Mouse (Mus musculus) Patski (cell line): ENCODE results near the gene Vsig10l. TPM values are rescaled to one million over a fixed set of nuclear protein-coding genes. Genes with fewer than 3 reads are reported as not detected.

Experiments
- ATAC-seq: fragments of 100-300 bp; one replicate; pipeline ENCODE4 v1.8.0; 2021
- CTCF ChIA-PET: fragments of 350-600 bp; sonication (Branson Sonifier 250); formaldehyde crosslinking; loops from one replicate; lab custom pipeline; 2022; ENCODE audit warnings: inconsistent platforms; lab: Charles Lee
- POLR2A ChIA-PET: fragments of 350-600 bp; sonication (Branson Sonifier 250); formaldehyde crosslinking; loops from one replicate; lab custom pipeline; 2022; ENCODE audit warnings: antibody characterized with exemption, inconsistent platforms; lab: Charles Lee
- DNase-seq: peaks from one replicate; pipeline ENCODE4 v3.0.0-alpha.2; 2011; ENCODE audit warnings: low read depth, low spot score
- H3K27me3 ChIP-seq: fragments of 371-371 bp; one replicate; pipeline ENCODE4 v1.5.1; 2021
- CTCF ChIP-seq: fragments of 100-300 bp; IDR thresholded peaks from one replicate; pipeline ENCODE4 v1.5.1; 2021
- in situ Hi-C: fragments of 300-500 bp; cut with MboI; formaldehyde crosslinking; loops from 3 replicates; pipeline ENCODE4 v1.11.1; 2018; ENCODE audit warnings: low pct_unique_long_range_greater_than_20kb, mixed read lengths
- polyA plus RNA-seq: library from polyadenylated mRNA; unstranded; gene quantifications from one replicate; pipeline ENCODE4 v1.2.3, GENCODE M21; 2021

Gene Vsig10l
- polyA plus RNA-seq, 1 experiment from 2014 or later = 4.0 TPM

- no peak for DNase-seq
- ChIA-PET POLR2A (no interaction called here), CTCF (interaction anchor here (0.7 to 1.5 kb wide), 3 partner anchors 16 to 31 kb away, joined by 4 read pairs; no protein-coding TSS in a partner anchor)
- no peak for ATAC-seq
- H3K27me3 ChIP-seq = no peaks in the 10 kb centered on the region
- in situ Hi-C loops = no loop called here
- TF ChIP-seq CTCF = no peak
These were observed 9.2 kb upstream of the Vsig10l start for GRCm38 (mm10) chr7:43453599-43454355.

GRCm38 (mm10) chr7:43454371-43454770 lies 8.6 kb upstream of the Vsig10l start:
- in situ Hi-C loops = no loop called here
- no peak for DNase-seq
- POLR2A ChIA-PET = no interaction called here
- no peak for ATAC-seq
- H3K27me3 ChIP-seq = no peaks in the 10 kb centered on the region
- CTCF ChIA-PET = interaction anchor here (0.7 to 1.4 kb wide), 2 partner anchors 15 to 29 kb away, joined by 4 read pairs; no protein-coding TSS in a partner anchor
- TF ChIP-seq CTCF = no peak

GRCm38 (mm10) chr7:43463976-43464375 lies 1.0 kb downstream of the Vsig10l start:
- ChIA-PET CTCF (no interaction called here), POLR2A (interaction anchor here (1.2 kb wide), 1 partner anchor 151 kb away, joined by 3 read pairs; the partner anchor contains the start of gene Zfp715)
- ATAC-seq (no peak), DNase-seq (no peak)
- no peaks in the 10 kb centered on the region for H3K27me3 ChIP-seq
- no peak for TF ChIP-seq CTCF
- in situ Hi-C loops = no loop called here

- no peak for DNase-seq
- peak; percentile 20 for ATAC-seq
- POLR2A ChIA-PET = no interaction called here
- CTCF ChIA-PET = interaction anchor here (2.5 kb wide), 1 partner anchor 42 kb away, joined by 15 read pairs; no protein-coding TSS in a partner anchor
- in situ Hi-C loops = loop anchor here (5.0 kb wide), 1 partner anchor 183 kb away; no protein-coding TSS in a partner anchor
- H3K27me3 ChIP-seq = no peaks in the 10 kb centered on the region
- TF ChIP-seq CTCF = no peak
These were observed 2.0 kb downstream of the Vsig10l start for GRCm38 (mm10) chr7:43464864-43465343.

- no peaks in the 10 kb centered on the region for H3K27me3 ChIP-seq
- DNase-seq = no peak
- ATAC-seq = peak; percentile 77
- TF ChIP-seq CTCF = no peak
- CTCF ChIA-PET = interaction anchor here (1.0 to 2.5 kb wide), 5 partner anchors 21 to 43 kb away, joined by 3 to 15 read pairs (median 4); partner anchors contain the start of genes Etfb and Gm45233
- in situ Hi-C loops = loop anchor here (5.0 kb wide), 1 partner anchor 183 kb away; no protein-coding TSS in a partner anchor
- POLR2A ChIA-PET = no interaction called here
These were observed 2.6 kb downstream of the Vsig10l start for GRCm38 (mm10) chr7:43465344-43466098.

GRCm38 (mm10) chr7:43466099-43466694 lies 3.2 kb downstream of the Vsig10l start:
- CTCF ChIA-PET = interaction anchor here (1.0 to 2.5 kb wide), 6 partner anchors 22 to 44 kb away, joined by 3 to 15 read pairs (median 4); partner anchors contain the start of genes Etfb and Gm45233
- in situ Hi-C loops = loop anchor here (5.0 kb wide), 1 partner anchor 184 kb away; no protein-coding TSS in a partner anchor
- POLR2A ChIA-PET = no interaction called here
- DNase-seq = no peak
- TF ChIP-seq CTCF = no peak
- no peaks in the 10 kb centered on the region for H3K27me3 ChIP-seq
- peak; percentile 60 for ATAC-seq

GRCm38 (mm10) chr7:43470373-43470772 lies 7.4 kb downstream of the Vsig10l start:
- DNase-seq (no peak), ATAC-seq (no peak)
- in situ Hi-C loops = no loop called here
- CTCF ChIA-PET = interaction anchor here (0.7 to 1.9 kb wide), 9 partner anchors 9 to 165 kb away, joined by 3 to 12 read pairs (median 4); no protein-coding TSS in a partner anchor
- POLR2A ChIA-PET = no interaction called here
- no peak for TF ChIP-seq CTCF
- H3K27me3 ChIP-seq = no peaks in the 10 kb centered on the region

- H3K27me3 ChIP-seq = no peaks in the 10 kb centered on the region
- in situ Hi-C loops = no loop called here
- no peak for DNase-seq
- TF ChIP-seq CTCF = no peak
- ATAC-seq = no peak
- ChIA-PET POLR2A (no interaction called here), CTCF (no interaction called here)
These were observed 12.8 kb downstream of the Vsig10l start for GRCm38 (mm10) chr7:43475706-43476105.

GRCm38 (mm10) chr7:43476376-43476775 lies 13.4 kb downstream of the Vsig10l start:
- in situ Hi-C loops = no loop called here
- no peak for TF ChIP-seq CTCF
- H3K27me3 ChIP-seq = no peaks in the 10 kb centered on the region
- ChIA-PET CTCF (no interaction called here), POLR2A (no interaction called here)
- DNase-seq (no peak), ATAC-seq (no peak)

GRCm38 (mm10) chr7:43481191-43481590 lies 18.2 kb downstream of the Vsig10l start:
- ChIA-PET CTCF (interaction anchor here (0.8 kb wide), 1 partner anchor 21 kb away, joined by 3 read pairs; no protein-coding TSS in a partner anchor), POLR2A (interaction anchor here (0.9 kb wide), 1 partner anchor 62 kb away, joined by 3 read pairs; no protein-coding TSS in a partner anchor)
- ATAC-seq (peak; percentile 67), DNase-seq (peak; percentile 49)
- TF ChIP-seq CTCF = no peak
- in situ Hi-C loops = no loop called here
- no peaks in the 10 kb centered on the region for H3K27me3 ChIP-seq
